Mouse (Mus musculus) liver, embryonic 12.5 days (tissue): ENCODE measurements around the gene Gm29582. TPM values are rescaled to one million over a fixed set of nuclear protein-coding genes. Genes with fewer than 3 reads are reported as not detected.
"Not testable (repeated sequence)": the region's sequence is repeated elsewhere in the genome, so short reads cannot be mapped to it uniquely, and the experiment has no call there.

Experiments used
- ATAC-seq: fragments of 200-750 bp; cut with Nextera tagmentation; 2 replicates; pipeline ENCODE4 v1.8.0; 2017; ENCODE audit warnings: moderate number of reproducible peaks, mild to moderate bottlenecking, moderate library complexity
- H3K27ac ChIP-seq: fragments of 300-500 bp; sonication (generic); 2 replicates; pipeline ENCODE4 v1.5.1; 2016; ENCODE audit warnings: mild to moderate bottlenecking
- H3K27me3 ChIP-seq: fragments of 300-500 bp; sonication (generic); replicated peaks from 2 replicates; pipeline ENCODE4 v1.6.1; 2016; ENCODE audit warnings: mild to moderate bottlenecking, moderate library complexity
- H3K36me3 ChIP-seq: fragments of 300-500 bp; sonication (generic); 2 replicates; pipeline ENCODE4 v1.6.1; 2016; ENCODE audit warnings: mild to moderate bottlenecking, moderate library complexity
- H3K4me1 ChIP-seq: fragments of 300-500 bp; sonication (generic); 2 replicates; pipeline ENCODE4 v1.6.1; 2016
- H3K4me2 ChIP-seq: fragments of 300-500 bp; sonication (generic); 2 replicates; pipeline ENCODE4 v1.6.1; 2016; ENCODE audit warnings: mild to moderate bottlenecking, moderate library complexity
- H3K4me3 ChIP-seq: fragments of 300-500 bp; sonication (generic); 2 replicates; pipeline ENCODE4 v1.5.1; 2016; ENCODE audit warnings: mild to moderate bottlenecking, moderate library complexity
- H3K9ac ChIP-seq: fragments of 300-500 bp; sonication (generic); 2 replicates; pipeline ENCODE4 v1.6.1; 2016; ENCODE audit warnings: mild to moderate bottlenecking, moderate library complexity
- H3K9me3 ChIP-seq: fragments of 300-500 bp; sonication (generic); replicated peaks from 2 replicates; pipeline ENCODE4 v1.6.1; 2016; ENCODE audit warnings: mild to moderate bottlenecking, moderate library complexity
- WGBS: fragments of 180-500 bp; shearing (Covaris S2); methylation state at CpG from one replicate; pipeline ENCODE4 v1.1.7; 2016; ENCODE audit not compliant: insufficient replicate concordance; 5-methylcytosine and 5-hydroxymethylcytosine counted together
- polyA plus RNA-seq: library from polyadenylated mRNA; unstranded; fragments of >200 nt; fragmentation: Nextera tagmentation; extraction: Ambion mirVana; gene quantifications from 2 replicates; pipeline ENCODE4 v1.2.1, GENCODE M21; 2016

Gm29582 gene
- not detected in 2 replicates for polyA plus RNA-seq

- not testable (repeated sequence) for H3K36me3 ChIP-seq, H3K4me1 ChIP-seq, H3K27ac ChIP-seq, H3K27me3 ChIP-seq, H3K9me3 ChIP-seq, H3K9ac ChIP-seq, H3K4me2 ChIP-seq, ATAC-seq, H3K4me3 ChIP-seq
- no CpG with 5 or more reads among the region's 8 CpGs for WGBS
These were observed at the start of gene Gm29582 for GRCm38 (mm10) chrY:30738461-30738860. TSS of gene Gm29582 (minus strand) at chrY:30738561.
